Mouse (Mus musculus): Measurements from ENCODE around the gene Nrxn2.

Nrxn2 gene

DNA sequence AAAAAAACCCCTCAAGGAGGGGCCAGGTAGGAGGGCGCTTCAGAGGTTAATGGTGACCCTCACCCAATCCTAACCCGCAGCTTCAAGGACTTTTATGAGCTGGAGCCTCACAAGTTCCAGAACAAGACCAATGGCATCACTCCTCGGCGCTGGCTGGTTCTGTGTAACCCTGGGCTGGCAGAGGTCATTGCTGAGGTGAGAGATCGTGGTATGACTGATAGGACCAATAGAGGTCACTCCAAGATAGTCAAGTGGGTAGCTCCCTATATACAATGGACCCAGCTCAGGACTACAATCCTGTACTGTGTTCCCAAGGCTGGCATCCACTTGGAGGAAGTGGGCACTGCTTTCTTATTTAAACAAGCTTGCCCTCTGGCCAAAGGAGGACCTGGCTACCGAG lies 28.3 kb upstream of the Nrxn2 start:
- DNase-seq (ENCODE audit: low read depth, low spot score): no peak

DNA sequence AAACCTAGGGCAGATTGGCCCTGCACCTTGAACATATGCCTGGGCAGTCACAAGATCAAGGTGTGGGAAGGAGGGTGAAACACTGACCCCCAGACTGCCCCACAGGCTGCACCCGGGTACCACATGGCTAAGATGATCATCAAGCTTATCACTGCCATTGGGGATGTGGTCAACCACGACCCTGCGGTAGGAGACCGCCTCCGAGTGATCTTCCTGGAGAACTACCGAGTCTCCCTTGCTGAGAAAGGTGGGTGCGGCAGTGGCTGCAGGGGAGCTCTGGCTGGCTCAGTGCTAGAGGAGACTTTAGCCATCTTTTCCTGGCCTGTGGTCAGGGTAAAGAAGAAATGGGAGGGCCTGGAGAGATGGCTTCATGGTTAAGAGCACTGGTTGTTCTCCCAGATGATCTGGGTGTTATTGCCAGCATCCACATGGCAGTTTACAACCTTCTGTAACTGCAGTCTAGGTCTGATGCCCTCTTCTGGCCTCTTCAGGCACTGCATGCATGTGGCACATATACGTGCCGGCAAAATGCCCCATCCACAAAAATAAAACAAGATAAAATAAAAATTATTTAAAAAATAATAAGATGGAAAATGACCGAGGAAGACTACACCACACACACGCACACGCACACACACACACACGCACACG lies 25.7 kb upstream of the Nrxn2 start:
- no peak for DNase-seq (ENCODE audit: low read depth, low spot score)

DNA sequence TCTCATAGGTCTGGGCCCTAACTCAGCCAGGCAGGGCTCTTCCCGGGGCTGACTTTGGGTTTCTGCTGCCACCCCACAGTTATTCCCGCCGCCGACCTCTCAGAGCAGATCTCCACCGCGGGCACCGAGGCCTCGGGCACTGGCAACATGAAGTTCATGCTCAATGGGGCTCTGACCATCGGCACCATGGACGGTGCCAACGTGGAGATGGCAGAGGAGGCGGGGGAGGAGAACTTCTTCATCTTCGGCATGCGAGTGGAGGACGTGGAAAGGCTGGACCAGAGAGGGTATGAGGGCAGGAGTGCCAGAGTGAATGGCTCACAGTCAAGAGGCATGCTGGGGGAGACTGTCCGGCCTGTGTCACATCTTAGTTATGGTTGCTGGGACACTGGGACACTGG lies 24.9 kb upstream of the Nrxn2 start:
- no peak for DNase-seq (ENCODE audit: low read depth, low spot score)

DNA sequence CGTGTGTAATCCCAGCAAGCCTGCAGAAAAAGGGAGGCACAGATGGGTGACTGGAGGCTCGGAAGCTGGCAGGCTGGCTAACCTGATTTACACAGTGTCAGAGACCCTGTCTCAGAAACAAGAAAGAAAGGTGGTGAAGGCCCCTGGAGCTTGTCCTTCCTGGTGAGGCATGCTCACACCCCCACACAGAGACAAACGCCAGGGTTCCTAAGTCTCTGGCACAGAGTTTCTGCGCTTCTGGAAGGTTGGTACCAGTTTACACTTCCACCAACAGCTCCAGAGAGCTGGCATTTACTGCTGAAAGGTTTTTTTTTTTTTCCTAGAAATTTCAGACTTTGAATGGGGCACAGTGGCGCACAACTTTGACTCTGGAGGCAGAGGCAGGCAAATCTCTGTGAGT lies 22.3 kb upstream of the Nrxn2 start:
- no peak for DNase-seq (ENCODE audit: low read depth, low spot score)

DNA sequence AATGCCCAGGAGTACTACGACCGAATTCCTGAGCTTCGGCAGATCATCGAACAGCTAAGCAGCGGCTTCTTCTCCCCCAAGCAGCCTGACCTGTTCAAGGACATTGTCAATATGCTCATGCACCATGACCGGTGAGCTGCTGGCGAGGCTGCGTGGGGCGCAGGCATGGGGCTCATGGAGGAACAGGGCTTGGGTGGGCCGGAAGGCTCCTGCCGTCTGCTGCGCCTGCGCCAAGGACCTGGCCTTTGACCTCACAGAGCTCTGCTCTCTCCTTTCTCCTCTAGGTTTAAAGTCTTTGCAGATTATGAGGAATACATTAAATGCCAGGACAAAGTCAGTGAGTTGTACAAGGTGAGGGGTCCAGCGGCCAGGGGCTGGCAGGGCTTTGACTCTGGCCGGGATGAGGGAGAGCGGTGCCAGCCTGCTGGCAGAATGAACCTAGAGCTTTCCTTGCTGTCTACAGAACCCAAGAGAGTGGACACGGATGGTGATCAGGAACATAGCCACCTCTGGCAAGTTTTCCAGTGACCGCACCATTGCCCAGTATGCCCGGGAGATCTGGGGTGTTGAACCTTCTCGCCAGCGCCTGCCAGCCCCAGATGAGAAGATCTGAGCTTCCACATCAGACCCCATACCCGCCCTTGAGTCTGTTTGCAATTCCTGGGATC lies 20.8 kb upstream of the Nrxn2 start:
- DNase-seq (ENCODE audit: low read depth, low spot score): no peak

DNA sequence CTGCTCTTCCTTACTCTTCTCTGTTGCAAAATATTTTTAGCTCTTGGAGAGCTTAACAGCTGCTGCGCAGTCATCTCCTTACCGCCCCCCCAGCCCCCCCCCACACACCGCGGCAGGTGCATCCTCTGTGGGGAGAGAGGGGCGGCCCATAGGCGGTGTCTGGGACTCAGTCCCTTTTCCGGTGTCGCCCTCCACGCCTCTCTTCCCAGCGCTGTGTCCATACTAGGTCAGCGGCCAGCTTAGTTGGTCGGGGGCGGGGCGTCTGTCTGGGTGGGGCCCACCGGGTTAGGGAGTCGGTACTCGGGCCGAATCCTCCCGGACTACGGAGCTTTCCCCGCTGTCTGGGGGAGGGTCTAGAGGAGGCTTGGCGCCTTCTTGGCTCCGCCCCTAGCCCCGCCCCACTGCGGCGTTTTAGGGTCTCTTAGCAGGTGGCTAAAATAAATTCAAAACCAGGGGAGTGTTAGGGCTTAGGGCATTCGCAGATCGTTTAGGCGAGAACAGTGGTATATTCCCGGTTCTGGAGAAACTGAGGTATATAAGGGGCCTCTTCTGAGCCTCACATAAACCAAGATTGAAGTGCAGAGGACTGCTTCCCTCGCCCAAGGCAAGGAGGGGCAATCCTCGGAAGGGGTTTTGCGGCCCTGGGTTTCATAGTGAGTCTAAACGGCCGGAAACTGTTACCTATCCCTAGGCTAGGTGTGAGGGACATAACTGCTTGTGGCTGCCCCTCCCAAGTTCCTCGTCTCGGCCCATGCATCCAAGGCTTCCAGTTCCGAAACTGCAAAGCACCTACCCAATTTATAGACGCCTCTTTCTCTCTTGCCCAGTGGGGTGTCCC lies 19.9 kb upstream of the Nrxn2 start:
- DNase-seq (ENCODE audit: low read depth, low spot score): no peak

DNA sequence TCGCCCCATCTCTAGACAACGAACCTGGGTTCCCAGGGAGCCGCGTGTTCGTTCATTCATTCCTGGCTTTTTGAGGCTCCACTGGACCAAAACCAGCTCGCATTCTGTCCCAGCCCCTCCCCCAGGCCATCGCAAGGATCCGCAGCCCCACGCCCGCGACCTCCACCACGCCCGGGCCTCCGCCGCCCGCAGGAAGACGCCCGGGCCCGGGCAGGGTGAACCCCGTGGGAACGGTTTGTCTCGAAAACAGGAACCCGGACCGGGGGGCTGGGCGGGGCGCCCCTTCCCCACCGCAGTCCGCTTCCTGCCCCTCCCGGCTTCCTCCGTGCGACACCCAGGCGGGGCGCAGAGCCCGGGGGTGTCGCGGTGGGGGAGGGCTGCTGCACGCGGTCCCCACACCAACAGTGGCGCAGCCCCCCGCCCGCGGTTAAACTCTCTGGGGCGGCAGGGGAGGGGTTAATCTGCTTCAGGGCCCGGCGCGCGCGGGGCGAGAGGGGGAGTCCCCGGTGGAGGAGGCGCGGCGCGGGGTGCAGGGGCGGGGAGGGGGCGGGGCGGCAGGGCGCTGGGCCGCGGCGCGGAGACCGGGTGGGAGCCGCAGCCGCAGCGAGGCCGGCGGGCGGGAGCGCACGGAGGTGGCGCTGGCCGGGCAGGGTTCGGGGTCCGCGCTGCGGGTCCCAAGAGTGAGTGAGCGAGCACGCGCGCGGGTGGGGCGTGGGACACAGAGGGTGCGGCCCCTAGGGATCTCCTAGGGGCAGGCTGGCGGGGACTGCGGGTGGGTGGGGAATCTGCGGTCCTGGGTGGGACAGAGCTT lies 19.0 kb upstream of the Nrxn2 start, which contains the start of gene Rasgrp2:
Rasgrp2 (plus strand) TSS at position 56 of the 811 bp plus-strand sequence.
- no peak for DNase-seq (ENCODE audit: low read depth, low spot score)

DNA sequence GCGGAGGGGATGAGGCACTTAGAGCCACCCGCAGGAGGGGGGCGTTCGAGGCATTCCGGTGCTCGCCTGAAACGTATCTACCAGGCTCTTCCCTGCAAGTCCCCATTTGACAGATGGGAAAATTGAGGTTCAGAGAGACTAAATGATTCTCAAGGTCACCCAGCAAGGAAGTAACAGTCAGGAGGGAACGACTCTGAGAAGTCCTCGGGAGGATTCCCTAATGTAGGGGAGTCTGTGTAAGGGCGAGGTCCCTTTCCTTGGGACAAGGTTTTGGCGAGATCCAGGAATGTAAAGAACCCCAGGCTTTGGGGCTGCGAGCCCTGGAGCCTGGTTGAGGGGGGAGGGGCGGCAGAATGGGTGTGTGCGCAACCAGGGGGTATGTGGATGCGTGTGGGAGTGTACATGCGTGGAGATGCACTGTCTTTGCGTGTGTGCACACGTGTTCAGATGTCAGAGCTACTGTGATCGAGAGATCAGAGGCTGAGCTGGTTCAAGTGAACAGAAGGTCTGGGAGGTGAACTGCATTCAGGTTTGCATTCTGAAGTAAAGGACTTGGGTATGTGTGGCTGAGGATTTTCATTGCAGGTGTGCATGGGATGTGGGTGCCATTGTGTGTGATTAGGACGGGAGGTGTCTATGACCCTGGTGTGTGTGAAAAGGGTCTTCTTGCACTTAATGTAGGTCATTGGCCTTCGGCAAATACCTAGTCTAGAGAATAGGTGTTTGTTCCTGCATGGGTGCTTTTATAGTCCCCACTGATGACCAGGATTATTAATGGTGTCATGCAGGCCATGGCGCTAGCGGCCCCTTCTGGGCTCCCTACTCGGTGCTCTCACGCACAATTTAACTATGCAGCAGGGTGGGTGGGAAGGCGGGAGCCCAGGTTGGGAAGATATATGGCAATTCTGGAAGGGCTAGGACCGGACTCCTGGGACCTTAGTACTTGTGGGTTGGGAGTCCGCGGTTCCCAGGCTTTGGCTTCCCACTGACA lies 18.1 kb upstream of the Nrxn2 start:
- no peak for DNase-seq (ENCODE audit: low read depth, low spot score)

DNA sequence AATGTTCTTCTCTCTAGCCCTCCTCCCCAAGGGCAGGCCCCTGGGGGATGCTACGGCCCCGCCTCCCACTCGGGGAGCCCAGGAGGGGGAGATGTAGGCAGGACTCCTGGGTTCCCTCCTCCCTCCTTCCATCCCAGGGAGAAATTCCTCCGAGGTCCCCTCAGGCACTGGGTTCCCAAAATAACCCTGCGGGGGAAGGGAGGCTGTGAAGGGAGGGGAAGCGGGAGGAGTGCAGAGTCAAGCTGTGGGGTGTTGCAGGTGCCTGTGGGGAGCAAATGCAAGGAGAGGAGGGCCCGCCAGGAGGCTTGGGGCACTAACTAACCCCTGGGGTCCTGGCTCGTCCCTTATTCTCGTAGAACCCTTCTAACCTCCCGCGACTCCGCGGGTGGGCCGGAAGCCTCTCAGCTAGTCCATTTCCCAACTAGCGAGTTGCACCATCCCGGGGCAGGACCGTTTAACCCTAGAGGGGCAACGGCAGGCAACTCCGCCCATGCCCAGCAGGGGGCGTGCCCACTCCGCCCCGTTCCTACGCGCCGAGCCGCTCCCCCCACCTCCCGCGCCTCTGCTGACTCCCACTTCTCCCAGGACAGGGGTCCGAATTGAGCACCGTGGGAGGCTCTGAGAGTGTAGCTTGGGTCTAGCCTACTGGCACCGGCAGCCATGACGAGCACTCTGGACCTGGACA lies 17.3 kb upstream of the Nrxn2 start:
- no peak for DNase-seq (ENCODE audit: low read depth, low spot score)

DNA sequence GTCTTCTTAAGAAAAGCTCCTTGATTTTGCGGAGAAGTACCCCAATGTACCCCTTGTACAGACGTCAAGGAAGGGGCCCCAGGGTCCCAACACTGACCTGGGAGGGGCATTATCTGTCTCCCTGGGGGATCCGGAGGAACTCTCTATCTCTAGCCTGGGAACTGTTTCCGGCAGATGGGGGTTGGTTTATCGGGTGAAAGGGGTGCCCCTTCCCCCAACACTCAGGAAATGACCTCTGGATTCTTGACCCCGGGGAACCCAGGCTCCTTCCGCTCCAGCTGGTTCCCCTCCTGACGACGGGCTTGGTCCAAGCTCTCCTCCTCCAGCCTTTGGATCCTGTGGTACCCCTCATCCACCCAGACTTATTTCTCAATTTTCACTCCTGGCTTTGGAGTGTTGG lies 16.6 kb upstream of the Nrxn2 start:
- DNase-seq (ENCODE audit: low read depth, low spot score): no peak

DNA sequence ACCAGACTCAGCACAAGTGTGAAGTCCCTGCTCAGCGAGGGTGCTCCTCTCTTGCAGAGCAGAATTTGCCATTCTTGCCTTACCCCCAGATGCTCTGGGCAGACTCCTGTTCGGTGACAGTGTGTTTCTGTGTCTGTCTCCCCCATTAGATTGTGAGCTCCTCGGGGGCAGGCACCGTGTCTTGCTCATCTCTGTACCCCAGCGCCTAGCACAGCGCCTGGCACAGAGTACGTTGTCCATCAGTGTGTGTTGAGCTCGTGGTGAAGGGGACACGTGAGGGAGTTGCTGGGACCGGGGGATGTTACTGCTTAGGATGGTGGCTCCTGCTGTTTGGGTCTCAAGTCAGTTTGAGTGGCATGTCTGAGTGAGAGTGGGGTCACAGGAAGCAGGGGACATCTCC lies 14.7 kb upstream of the Nrxn2 start:
- DNase-seq (ENCODE audit: low read depth, low spot score): no peak

DNA sequence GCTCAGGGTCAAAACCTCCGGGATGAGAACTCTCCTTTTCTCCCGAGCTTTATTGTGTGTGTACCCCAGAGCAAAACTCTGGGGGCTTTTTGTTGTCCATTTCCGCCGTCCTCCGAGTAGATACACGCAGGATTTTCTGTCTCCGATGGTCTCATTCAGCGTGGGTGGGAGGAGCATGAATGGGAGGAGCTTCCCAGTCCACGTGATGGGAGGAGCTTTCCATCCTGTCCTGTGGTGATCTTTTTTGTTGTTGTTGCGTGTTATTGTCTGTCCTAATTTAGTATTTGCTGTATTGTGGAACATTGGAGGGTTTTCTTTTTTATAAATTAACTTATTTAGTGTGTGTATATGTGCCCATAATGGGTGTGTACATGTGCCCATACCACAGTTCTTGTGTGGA lies 13.1 kb upstream of the Nrxn2 start:
- DNase-seq (ENCODE audit: low read depth, low spot score): no peak

DNA sequence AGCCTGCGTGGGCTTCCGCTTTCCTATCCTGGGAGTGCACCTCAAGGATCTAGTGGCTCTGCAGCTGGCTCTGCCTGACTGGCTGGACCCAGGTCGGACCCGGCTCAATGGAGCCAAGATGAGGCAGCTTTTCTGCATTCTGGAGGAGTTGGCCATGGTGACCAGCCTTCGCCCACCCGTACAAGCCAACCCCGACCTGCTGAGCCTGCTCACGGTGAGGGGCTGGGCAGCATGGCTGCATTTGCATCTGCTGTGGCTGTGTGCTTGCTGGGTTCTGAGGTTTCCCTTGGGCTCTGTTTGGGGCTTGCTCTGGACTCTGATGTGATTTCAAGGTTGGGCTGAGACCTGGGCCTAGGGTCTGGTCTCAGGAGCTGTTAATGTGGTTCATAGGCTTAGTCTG lies 11.4 kb upstream of the Nrxn2 start:
- DNase-seq (ENCODE audit: low read depth, low spot score): no peak

DNA sequence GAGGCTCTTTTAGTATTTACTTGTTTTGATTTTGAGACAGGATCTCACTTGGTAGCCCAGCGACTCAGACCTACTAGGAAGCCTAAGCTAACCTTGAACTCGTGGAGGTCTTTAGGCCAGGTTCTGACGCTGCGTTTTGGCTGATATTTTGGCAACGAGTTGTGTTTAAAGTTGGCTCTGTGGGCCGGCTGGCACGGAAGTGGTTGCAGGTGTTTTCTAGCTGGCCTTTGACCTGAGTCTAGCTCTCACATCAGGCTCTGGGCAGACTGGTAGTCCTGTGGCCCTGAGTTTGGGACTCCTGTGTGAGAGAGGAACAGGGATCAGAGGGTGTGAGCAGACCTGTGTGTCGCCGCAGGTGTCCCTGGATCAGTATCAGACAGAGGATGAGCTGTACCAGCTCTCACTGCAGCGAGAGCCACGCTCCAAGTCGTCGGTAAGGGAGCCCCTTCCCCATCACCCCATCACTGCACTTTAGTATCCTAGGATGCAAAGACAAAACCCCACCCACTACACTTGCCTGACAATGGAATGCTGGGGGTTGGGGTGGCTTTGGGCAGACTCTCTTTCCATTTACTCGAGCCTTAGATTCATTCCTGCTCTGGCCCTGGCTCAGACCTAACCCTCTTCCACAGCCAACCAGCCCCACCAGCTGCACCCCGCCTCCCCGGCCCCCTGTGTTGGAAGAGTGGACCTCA lies 10.6 kb upstream of the Nrxn2 start:
- no peak for DNase-seq (ENCODE audit: low read depth, low spot score)

DNA sequence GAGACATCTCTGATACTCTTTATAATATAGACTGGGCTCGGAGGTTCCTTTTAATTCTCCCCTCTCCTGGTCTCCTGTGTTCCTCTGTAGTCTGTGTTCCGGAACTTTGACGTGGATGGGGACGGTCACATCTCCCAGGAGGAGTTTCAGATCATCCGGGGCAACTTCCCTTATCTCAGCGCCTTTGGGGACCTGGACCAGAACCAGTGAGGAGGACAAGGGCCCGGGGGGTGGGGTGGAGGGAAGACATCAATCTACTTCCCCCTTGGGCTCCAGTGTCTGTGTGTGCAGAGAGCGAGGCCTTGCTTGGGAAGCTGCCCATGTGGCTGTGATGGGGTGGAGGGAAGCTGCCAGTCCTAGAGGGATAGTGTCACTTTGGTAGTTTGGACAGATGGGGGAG lies 9.8 kb upstream of the Nrxn2 start:
- DNase-seq (ENCODE audit: low read depth, low spot score): no peak

DNA sequence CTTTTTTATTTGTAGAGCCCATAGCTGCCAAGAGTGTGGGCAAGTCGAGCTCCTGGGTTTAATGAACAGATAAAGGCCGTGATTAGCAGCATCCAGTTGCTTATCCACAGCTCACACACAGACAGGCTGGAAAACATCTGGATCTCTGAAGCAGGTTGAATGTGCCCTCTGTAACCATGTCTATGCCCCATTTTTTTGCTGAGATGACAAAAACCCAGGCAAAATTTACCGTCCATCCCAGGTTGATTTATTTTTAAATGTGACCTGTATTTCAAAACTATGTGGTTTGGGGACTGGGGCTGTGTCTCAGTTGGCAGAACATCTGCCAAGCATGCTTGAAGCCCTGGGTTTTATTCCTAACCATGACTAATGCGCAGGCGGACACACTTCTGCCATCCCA lies 9.4 kb upstream of the Nrxn2 start:
- DNase-seq (ENCODE audit: low read depth, low spot score): no peak

DNA sequence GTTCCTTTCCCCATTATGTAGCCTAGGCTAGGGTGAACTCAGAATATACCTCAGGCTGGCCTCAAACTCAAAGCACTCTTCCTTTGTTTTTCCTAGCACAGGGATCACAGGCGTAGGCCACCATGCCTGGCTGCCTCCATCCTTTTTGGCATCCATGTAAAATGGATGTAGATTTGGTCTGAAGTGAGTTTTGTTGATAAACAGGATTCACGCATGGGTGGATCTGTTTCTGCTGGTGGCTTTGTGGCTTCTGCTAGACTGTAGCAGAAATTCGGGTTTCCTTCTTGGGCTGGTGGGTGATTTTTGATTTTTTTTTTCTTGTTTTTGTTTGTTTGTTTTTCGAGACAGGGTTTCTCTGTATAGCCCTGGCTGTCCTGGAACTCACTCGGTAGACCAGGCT lies 8.6 kb upstream of the Nrxn2 start:
- no peak for DNase-seq (ENCODE audit: low read depth, low spot score)

DNA sequence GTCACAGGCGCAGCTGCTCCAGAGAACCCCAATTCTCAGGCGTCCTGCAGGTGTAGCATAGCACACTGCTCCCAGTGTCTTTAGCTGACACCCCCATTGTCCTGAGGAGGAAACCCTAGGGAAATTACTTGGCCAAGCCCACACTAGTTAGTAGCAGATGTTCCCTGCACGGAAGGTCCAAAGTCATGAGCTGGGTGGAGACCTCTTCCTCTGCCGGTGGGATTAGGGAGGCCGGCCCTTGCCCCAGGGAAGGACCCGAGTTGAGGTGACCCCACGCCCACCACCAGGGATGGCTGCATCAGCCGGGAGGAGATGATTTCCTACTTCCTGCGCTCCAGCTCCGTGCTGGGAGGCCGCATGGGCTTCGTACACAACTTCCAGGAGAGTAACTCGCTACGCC lies 5.7 kb upstream of the Nrxn2 start:
- DNase-seq (ENCODE audit: low read depth, low spot score): no peak

DNA sequence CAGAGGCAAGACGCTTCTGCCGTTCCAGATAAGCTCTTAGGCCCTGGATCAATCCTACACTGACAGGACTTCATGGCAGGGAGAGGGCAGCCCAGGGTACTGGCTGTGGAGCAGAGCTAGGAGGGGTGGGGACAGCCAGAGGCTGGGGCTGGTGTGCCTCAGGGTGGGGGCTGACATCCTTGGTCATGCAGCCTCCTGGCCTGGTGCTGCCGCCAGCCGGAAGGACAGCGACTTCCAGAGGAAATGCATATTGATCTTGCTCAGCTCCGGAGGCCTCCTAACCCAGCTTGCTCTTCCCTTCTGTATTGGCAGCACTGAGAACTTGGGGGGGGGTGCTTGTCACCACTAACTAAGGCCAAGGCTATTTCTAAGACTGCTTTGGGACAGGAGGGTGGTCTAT lies 3.1 kb upstream of the Nrxn2 start:
- DNase-seq (ENCODE audit: low read depth, low spot score): no peak
